Mouse (Mus musculus) embryonic fibroblast, embryonic 13.5 days (primary cell): Measurements from ENCODE around the gene Habp4. TPM values are rescaled to one million over a fixed set of nuclear protein-coding genes. Genes with fewer than 3 reads are reported as not detected.

Source experiments
- H3K27ac ChIP-seq: 2 replicates; pipeline ENCODE4 v1.5.1; 2012; ENCODE audit warnings: low read length, control low read depth, inconsistent platforms; ENCODE audit not compliant: insufficient read depth
- H3K4me1 ChIP-seq: 2 replicates; pipeline ENCODE4 v1.6.1; 2011; ENCODE audit warnings: low read length; ENCODE audit not compliant: control insufficient read depth, insufficient read depth
- H3K4me3 ChIP-seq: 2 replicates; pipeline ENCODE4 v1.5.1; 2011; ENCODE audit warnings: mild to moderate bottlenecking, control low read depth, low read length; ENCODE audit not compliant: insufficient read depth
- CTCF ChIP-seq: IDR thresholded peaks from 2 replicates; pipeline ENCODE4 v1.5.1; 2011; ENCODE audit warnings: mild to moderate bottlenecking, control low read depth, low read length, moderate library complexity, borderline replicate concordance; ENCODE audit not compliant: insufficient read depth
- POLR2A ChIP-seq: IDR thresholded peaks from 2 replicates; pipeline ENCODE4 v1.6.1; 2011; ENCODE audit warnings: low read depth, mild to moderate bottlenecking, control low read depth, low read length, moderate library complexity
- polyA plus RNA-seq: library from polyadenylated mRNA; stranded (reverse); fragments of >200 nt; gene quantifications from 2 replicates; pipeline ENCODE4 v1.2.4, GENCODE M21; 2011; ENCODE audit warnings: low read depth; ENCODE audit not compliant: missing spikeins, insufficient read length

The Habp4 gene
- polyA plus RNA-seq, 1 experiment, result 25.6 TPM

- TF ChIP-seq POLR2A, result peak; percentile 49
- no peak for TF ChIP-seq CTCF
- Histone ChIP-seq H3K27ac (peak overlapping the region; percentile 60), H3K4me1 (peaks cover 7% of the 10 kb centered on the region), H3K4me3 (peak overlapping the region; percentile 63)
These were observed 9.4 kb upstream of the Habp4 start for GRCm38 (mm10) chr13:64152241-64152669.

GRCm38 (mm10) chr13:64152671-64153082, 8.9 kb upstream of the Habp4 start:
- Histone ChIP-seq H3K4me1 (peaks cover 7% of the 10 kb centered on the region), H3K4me3 (peak overlapping the region; percentile 63), H3K27ac (peak overlapping the region; percentile 60)
- no peak for TF ChIP-seq POLR2A
- no peak for TF ChIP-seq CTCF

DNA sequence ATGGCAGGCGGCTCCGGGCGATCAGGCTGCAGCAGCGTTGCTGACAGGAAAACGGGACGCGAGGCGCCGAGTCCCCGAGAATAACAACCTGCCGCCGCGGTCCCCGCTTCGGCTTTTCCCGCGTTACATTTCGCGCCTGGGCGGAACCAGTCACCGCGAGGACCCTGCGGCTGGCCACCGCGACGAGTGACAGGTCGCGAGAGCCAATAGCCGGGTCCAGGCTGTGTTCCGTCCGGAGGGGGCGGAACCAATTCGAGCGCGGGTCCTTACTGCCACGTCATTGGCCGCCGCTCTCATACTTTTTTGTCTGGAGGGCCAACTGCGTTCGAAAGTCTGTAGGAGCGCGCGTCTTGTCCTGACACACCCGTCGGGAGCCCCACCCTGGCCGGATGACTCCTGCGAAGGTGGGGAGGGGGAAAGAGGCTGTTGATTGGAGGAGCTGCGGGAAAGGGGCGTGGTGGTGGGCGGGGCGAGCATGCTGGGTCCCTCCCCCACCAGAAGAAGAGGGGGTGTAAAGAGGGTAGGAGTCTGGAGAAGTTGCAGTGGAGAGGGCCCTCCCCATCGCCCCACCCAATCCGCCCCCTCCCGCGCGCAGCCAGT, 8.4 kb upstream of the Habp4 start, which contains the start of gene Zfp367:
TSS of gene Zfp367 (minus strand) at position 120 of the 600 bp plus-strand sequence.
- TF ChIP-seq POLR2A, result peak; percentile 35; the same call in 1 of the 2 replicates
- no peak for TF ChIP-seq CTCF
- Histone ChIP-seq H3K27ac (peak within 1 kb of the TSS; percentile 90), H3K4me3 (peak within 1 kb of the TSS; percentile 63), H3K4me1 (peaks cover 7% of the 10 kb centered on the region)

DNA sequence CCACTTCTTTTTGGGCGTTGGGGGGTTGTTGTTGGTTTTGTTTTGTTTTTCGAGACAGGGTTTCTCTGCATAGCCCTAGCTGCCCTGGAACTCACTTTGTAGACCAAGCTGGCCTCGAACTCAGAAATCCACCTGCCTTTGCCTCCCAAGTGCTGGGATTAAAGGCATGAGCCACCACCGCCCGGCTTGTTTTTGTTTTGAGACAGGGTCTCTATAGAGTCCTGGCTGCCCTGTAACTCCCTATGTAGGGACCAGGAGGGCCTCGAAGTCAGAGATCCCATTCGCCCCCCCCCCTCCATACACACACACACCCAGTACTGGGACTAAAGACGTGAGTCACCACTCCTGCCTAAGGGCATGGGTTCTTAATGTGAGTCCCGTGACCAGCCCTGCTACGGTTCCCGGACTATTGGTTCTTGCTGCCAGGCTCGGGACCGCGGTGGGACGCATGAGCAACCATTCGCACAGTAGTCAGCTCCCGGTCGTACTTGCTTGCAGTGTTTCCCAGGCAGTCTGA, 7.8 kb upstream of the Habp4 start:
- peak overlapping the region; percentile 90 for H3K27ac ChIP-seq
- peaks cover 7% of the 10 kb centered on the region for H3K4me1 ChIP-seq
- H3K4me3 ChIP-seq, result peak overlapping the region; percentile 17; the same call in 1 of the 2 replicates
- TF ChIP-seq CTCF (no peak), POLR2A (peak; percentile 66)

DNA sequence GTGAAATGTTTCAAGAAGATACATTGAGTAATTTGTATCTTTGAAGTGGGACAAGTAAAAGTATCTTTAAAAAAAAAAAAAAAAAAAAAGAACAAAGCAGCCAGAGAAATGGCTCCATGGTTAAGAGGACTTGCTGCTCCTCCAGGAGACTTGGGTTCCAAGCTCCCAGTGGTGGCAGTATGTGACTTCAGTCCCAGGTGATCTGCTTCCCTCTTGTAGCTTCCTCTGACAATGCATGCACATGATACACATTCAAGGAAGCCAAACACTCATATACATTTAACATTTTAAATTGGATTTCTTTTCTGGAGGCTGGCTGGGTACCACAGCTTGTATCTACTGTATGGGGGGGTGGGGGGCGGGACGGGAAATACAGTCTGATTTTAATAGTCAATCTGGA, 7.0 kb upstream of the Habp4 start:
- TF ChIP-seq CTCF (no peak), POLR2A (no peak)

GRCm38 (mm10) chr13:64155171-64155571, 6.5 kb upstream of the Habp4 start:
- Histone ChIP-seq H3K27ac (peak overlapping the region; percentile 81; the same call in 1 of the 2 replicates), H3K4me1 (peaks cover 5% of the 10 kb centered on the region)

More for the DNA sequence above, 7.0 kb upstream of the Habp4 start:
- H3K4me3 ChIP-seq, result no peak overlapping the region
- H3K27ac ChIP-seq, result peak overlapping the region; percentile 81
- peaks cover 7% of the 10 kb centered on the region for H3K4me1 ChIP-seq

DNA sequence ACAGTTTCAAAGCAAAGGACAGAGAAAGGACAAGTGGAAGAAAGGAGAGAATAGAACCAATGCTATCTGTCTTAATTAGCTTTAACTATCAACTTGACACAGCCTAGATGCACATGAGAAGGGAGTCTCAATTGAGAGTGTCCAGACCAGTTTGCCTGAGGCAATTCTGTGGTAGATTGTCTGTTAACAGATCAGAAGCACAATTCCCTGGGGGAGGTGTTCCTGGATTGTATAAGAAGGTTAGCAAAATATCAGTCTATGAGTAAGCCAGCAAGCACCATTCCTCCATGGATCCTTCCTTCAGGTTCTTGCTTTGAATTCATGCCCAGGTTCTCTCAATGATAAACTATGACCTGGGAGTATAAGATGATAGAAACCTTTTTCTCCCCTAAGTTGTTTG, 4.7 kb upstream of the Habp4 start:
- TF ChIP-seq CTCF (no peak), POLR2A (no peak)
- Histone ChIP-seq H3K4me3 (no peak overlapping the region), H3K27ac (no peak overlapping the region), H3K4me1 (peaks cover 3% of the 10 kb centered on the region)

More at GRCm38 (mm10) chr13:64155171-64155571, 6.5 kb upstream of the Habp4 start:
- TF ChIP-seq POLR2A, result no peak
- no peak for TF ChIP-seq CTCF
- H3K4me3 ChIP-seq, result no peak overlapping the region

GRCm38 (mm10) chr13:64161916-64162611, 440 bp downstream of the Habp4 start:
- Histone ChIP-seq H3K4me1 (peaks cover 4% of the 10 kb centered on the region; the same call in 1 of the 2 replicates), H3K27ac (peak overlapping the region; percentile 42; the same call in 1 of the 2 replicates), H3K4me3 (peak overlapping the region; percentile 72)
- TF ChIP-seq POLR2A (no peak; the same call in none of the 2 replicates), CTCF (no peak)

DNA sequence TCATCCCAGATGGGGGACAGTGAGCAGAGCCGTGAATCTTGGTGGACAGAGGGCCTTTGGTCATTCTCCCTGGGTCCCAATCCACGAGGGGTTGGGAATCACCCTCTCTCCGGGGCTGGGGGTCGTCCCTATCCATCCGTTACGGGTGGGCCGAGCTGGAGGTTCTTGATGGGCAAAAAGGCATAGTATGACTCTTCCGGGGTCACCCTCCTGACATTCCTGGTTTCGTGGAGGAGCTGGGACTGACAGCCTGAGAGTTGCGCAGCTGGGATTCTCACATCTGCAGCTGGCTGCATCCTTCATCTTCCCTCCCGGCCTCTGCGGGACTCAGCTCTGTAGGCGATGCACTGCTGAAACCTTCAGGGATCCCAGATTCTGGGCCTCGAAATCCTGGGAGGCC, 1.0 kb downstream of the Habp4 start:
- peak overlapping the region; percentile 72 for H3K4me3 ChIP-seq
- no peak overlapping the region for H3K27ac ChIP-seq
- peaks cover 4% of the 10 kb centered on the region; the same call in 1 of the 2 replicates for H3K4me1 ChIP-seq
- TF ChIP-seq CTCF (no peak), POLR2A (no peak)

- no peak overlapping the region for H3K27ac ChIP-seq
- H3K4me3 ChIP-seq, result peak overlapping the region; percentile 72
- peaks cover 4% of the 10 kb centered on the region; the same call in 1 of the 2 replicates for H3K4me1 ChIP-seq
- no peak for TF ChIP-seq POLR2A
- no peak for TF ChIP-seq CTCF
These were observed 1.6 kb downstream of the Habp4 start for GRCm38 (mm10) chr13:64163147-64163715.
